Mouse (Mus musculus): ENCODE measurements around the gene Pald1. TPM values are rescaled to one million over a fixed set of nuclear protein-coding genes. Genes with fewer than 3 reads are reported as not detected.

Pald1 gene
- total RNA-seq, 1 experiment = 102 TPM

- in situ Hi-C loops (cut with MboI; ENCODE audit: low sequenced_read_pairs in 2 of 2, unreplicated experiment in 2 of 2) = no loop called here
- H3K9me3 ChIP-seq (ENCODE audit: control insufficient read depth, insufficient read depth, low read depth, low read length) = no peaks in the 10 kb centered on the region
- no peak overlapping the region for H3K27ac ChIP-seq (ENCODE audit: insufficient read depth, low read depth, low read length, poor library complexity, severe bottlenecking)
- no peak overlapping the region for H3K9ac ChIP-seq (ENCODE audit: insufficient read depth, low read depth, low read length, poor library complexity, severe bottlenecking)
- TF ChIP-seq MAFK (IDR thresholded peaks at IDR 0.05; ENCODE audit: insufficient read depth, low read depth, low read length) = no peak
- no peak for TF ChIP-seq ZNF384 (IDR thresholded peaks at IDR 0.05; ENCODE audit: low read depth, low read length)
- TF ChIP-seq ZC3H11A (IDR thresholded peaks at IDR 0.05; ENCODE audit: borderline replicate concordance, low read depth, low read length) = no peak
- TF ChIP-seq HCFC1 (IDR thresholded peaks at IDR 0.05; ENCODE audit: borderline replicate concordance, insufficient read depth, low read length) = no peak
- TF ChIP-seq CHD2 (IDR thresholded peaks at IDR 0.05; ENCODE audit: low read depth, low read length) = no peak
- DNase-seq (ENCODE audit: low read depth, low spot score) = no peak
- H3K36me3 ChIP-seq (ENCODE audit: control insufficient read depth, insufficient read depth, low read length, poor library complexity, severe bottlenecking) = peaks cover 26% of the 10 kb centered on the region
- no peak overlapping the region for H3K4me3 ChIP-seq (ENCODE audit: insufficient read depth in 1 of 2, low read depth in 1 of 2, low read length in 2 of 2, poor library complexity in 1 of 2, severe bottlenecking in 1 of 2)
- H3K4me1 ChIP-seq (ENCODE audit: control insufficient read depth in 2 of 2, insufficient read depth in 2 of 2, low read length in 2 of 2, poor library complexity in 1 of 2) = peaks cover 2 to 30% of the 10 kb centered on the region in 2 experiments; a peak in 3 of 4 replicates
These were observed 25.7 kb downstream of the Pald1 start for GRCm38 (mm10) chr10:61357658-61358057.

GRCm38 (mm10) chr10:61356568-61356967 lies 26.8 kb downstream of the Pald1 start:
- no peak overlapping the region for H3K4me3 ChIP-seq (ENCODE audit: insufficient read depth in 1 of 2, low read depth in 1 of 2, low read length in 2 of 2, poor library complexity in 1 of 2, severe bottlenecking in 1 of 2)
- DNase-seq (ENCODE audit: low read depth, low spot score) = no peak
- H3K36me3 ChIP-seq (ENCODE audit: control insufficient read depth, insufficient read depth, low read length, poor library complexity, severe bottlenecking) = peaks cover 28% of the 10 kb centered on the region
- H3K4me1 ChIP-seq (ENCODE audit: control insufficient read depth in 2 of 2, insufficient read depth in 2 of 2, low read length in 2 of 2, poor library complexity in 1 of 2) = peaks cover 2 to 31% of the 10 kb centered on the region in 2 experiments; a peak in 3 of 4 replicates
- TF ChIP-seq MAFK (IDR thresholded peaks at IDR 0.05; ENCODE audit: insufficient read depth, low read depth, low read length) (no peak), ZC3H11A (IDR thresholded peaks at IDR 0.05; ENCODE audit: borderline replicate concordance, low read depth, low read length) (no peak), HCFC1 (IDR thresholded peaks at IDR 0.05; ENCODE audit: borderline replicate concordance, insufficient read depth, low read length) (no peak), ZNF384 (IDR thresholded peaks at IDR 0.05; ENCODE audit: low read depth, low read length) (no peak), CHD2 (IDR thresholded peaks at IDR 0.05; ENCODE audit: low read depth, low read length) (no peak)
- no peak overlapping the region for H3K27ac ChIP-seq (ENCODE audit: insufficient read depth, low read depth, low read length, poor library complexity, severe bottlenecking)
- no peak overlapping the region for H3K9ac ChIP-seq (ENCODE audit: insufficient read depth, low read depth, low read length, poor library complexity, severe bottlenecking)
- H3K9me3 ChIP-seq (ENCODE audit: control insufficient read depth, insufficient read depth, low read depth, low read length) = no peaks in the 10 kb centered on the region
- in situ Hi-C loops (cut with MboI; ENCODE audit: low sequenced_read_pairs in 2 of 2, unreplicated experiment in 2 of 2) = no loop called here

- Histone ChIP-seq H3K4me3 (ENCODE audit: insufficient read depth in 1 of 2, low read depth in 1 of 2, low read length in 2 of 2, poor library complexity in 1 of 2, severe bottlenecking in 1 of 2) (peak overlapping the region; percentile 14 to 31; a peak in 3 of 4 replicates), H3K27ac (ENCODE audit: insufficient read depth, low read depth, low read length, poor library complexity, severe bottlenecking) (no peak overlapping the region), H3K4me1 (ENCODE audit: control insufficient read depth in 2 of 2, insufficient read depth in 2 of 2, low read length in 2 of 2, poor library complexity in 1 of 2) (peaks cover 2 to 31% of the 10 kb centered on the region in 2 experiments; a peak in 3 of 4 replicates), H3K36me3 (ENCODE audit: control insufficient read depth, insufficient read depth, low read length, poor library complexity, severe bottlenecking) (peaks cover 29% of the 10 kb centered on the region), H3K9ac (ENCODE audit: insufficient read depth, low read depth, low read length, poor library complexity, severe bottlenecking) (peak overlapping the region; percentile 12; the same call in 1 of the 2 replicates), H3K9me3 (ENCODE audit: control insufficient read depth, insufficient read depth, low read depth, low read length) (no peaks in the 10 kb centered on the region)
- in situ Hi-C loops (cut with MboI; ENCODE audit: low sequenced_read_pairs in 2 of 2, unreplicated experiment in 2 of 2) = no loop called here
- TF ChIP-seq ZNF384 (IDR thresholded peaks at IDR 0.05; ENCODE audit: low read depth, low read length) (no peak), ZC3H11A (IDR thresholded peaks at IDR 0.05; ENCODE audit: borderline replicate concordance, low read depth, low read length) (no peak), HCFC1 (IDR thresholded peaks at IDR 0.05; ENCODE audit: borderline replicate concordance, insufficient read depth, low read length) (no peak), CHD2 (IDR thresholded peaks at IDR 0.05; ENCODE audit: low read depth, low read length) (no peak), MAFK (IDR thresholded peaks at IDR 0.05; ENCODE audit: insufficient read depth, low read depth, low read length) (no peak)
- DNase-seq (ENCODE audit: low read depth, low spot score) = peak; percentile 71
These were observed 27.2 kb downstream of the Pald1 start for GRCm38 (mm10) chr10:61356095-61356494.

- Histone ChIP-seq H3K4me3 (ENCODE audit: insufficient read depth in 1 of 2, low read depth in 1 of 2, low read length in 2 of 2, poor library complexity in 1 of 2, severe bottlenecking in 1 of 2) (peak overlapping the region; percentile 14 to 31; a peak in 3 of 4 replicates), H3K9ac (ENCODE audit: insufficient read depth, low read depth, low read length, poor library complexity, severe bottlenecking) (peak overlapping the region; percentile 12; the same call in 1 of the 2 replicates), H3K27ac (ENCODE audit: insufficient read depth, low read depth, low read length, poor library complexity, severe bottlenecking) (no peak overlapping the region), H3K9me3 (ENCODE audit: control insufficient read depth, insufficient read depth, low read depth, low read length) (no peaks in the 10 kb centered on the region), H3K36me3 (ENCODE audit: control insufficient read depth, insufficient read depth, low read length, poor library complexity, severe bottlenecking) (peaks cover 34% of the 10 kb centered on the region), H3K4me1 (ENCODE audit: control insufficient read depth in 2 of 2, insufficient read depth in 2 of 2, low read length in 2 of 2, poor library complexity in 1 of 2) (peaks cover 2 to 32% of the 10 kb centered on the region in 2 experiments; a peak in 3 of 4 replicates)
- TF ChIP-seq HCFC1 (IDR thresholded peaks at IDR 0.05; ENCODE audit: borderline replicate concordance, insufficient read depth, low read length) = no peak
- no peak for TF ChIP-seq CHD2 (IDR thresholded peaks at IDR 0.05; ENCODE audit: low read depth, low read length)
- no peak for TF ChIP-seq ZNF384 (IDR thresholded peaks at IDR 0.05; ENCODE audit: low read depth, low read length)
- TF ChIP-seq MAFK (IDR thresholded peaks at IDR 0.05; ENCODE audit: insufficient read depth, low read depth, low read length) = no peak
- TF ChIP-seq ZC3H11A (IDR thresholded peaks at IDR 0.05; ENCODE audit: borderline replicate concordance, low read depth, low read length) = no peak
- no peak for DNase-seq (ENCODE audit: low read depth, low spot score)
- in situ Hi-C loops (cut with MboI; ENCODE audit: low sequenced_read_pairs in 2 of 2, unreplicated experiment in 2 of 2) = no loop called here
These were observed 27.7 kb downstream of the Pald1 start for GRCm38 (mm10) chr10:61355611-61356010.

Data from ES-E14 (cell line).